Comparison of ENCODE assay signal across 9 mouse cellular contexts in genomic region chr4:59786661-59787060, GRCm38 (mm10). TPM values are rescaled to one million over a fixed set of nuclear protein-coding genes. Genes with fewer than 3 reads are reported as not detected.
DNase-seq lines count a peak whose midpoint lies in the region; ATAC-seq and TF ChIP-seq lines count a peak whose summit lies in the region.
"Had no signal": no experiment of that assay in that cellular context is flagged by ENCODE, and none has a peak within 500 bp of the region (broad histone marks: within the 10 kb centered on the region; RNA-seq: fewer than 3 reads in every experiment).

No protein-coding gene starts in this region.

- H3K36me3 ChIP-seq in testis, adult 2 months (ENCODE audit: control insufficient read depth, insufficient read depth, low read length): no peaks in the 10 kb centered on the region
- H3K36me3 ChIP-seq in forebrain, embryonic 16.5 days (ENCODE audit: control insufficient read depth, insufficient read depth): no peaks in the 10 kb centered on the region
- H3K36me3 ChIP-seq: heart, embryonic 15.5 days had no signal

- peaks cover 4% of the 10 kb centered on the region for H3K4me1 ChIP-seq in testis, adult 2 months (ENCODE audit: control insufficient read depth, insufficient read depth, low read length)
- H3K4me1 ChIP-seq in forebrain, embryonic 16.5 days (replicated peaks; ENCODE audit: control insufficient read depth, insufficient read depth, low read length): peaks cover 4% of the 10 kb centered on the region

- no peak for TF ChIP-seq POLR2A in testis, adult 2 months (IDR thresholded peaks at IDR 0.05; ENCODE audit: control insufficient read depth, low read depth, low read length)

- no peaks in the 10 kb centered on the region for H3K27me3 ChIP-seq in testis, adult 2 months (ENCODE audit: control insufficient read depth, insufficient read depth, low read length)
- no peaks in the 10 kb centered on the region for H3K27me3 ChIP-seq in forebrain, embryonic 16.5 days (replicated peaks; ENCODE audit: control insufficient read depth, insufficient read depth, low read length)
- H3K27me3 ChIP-seq: heart, embryonic 15.5 days had no signal

- H3K4me3 ChIP-seq in testis, adult 2 months (ENCODE audit: control insufficient read depth, low read depth, low read length): no peak overlapping the region
- no peak overlapping the region for H3K4me3 ChIP-seq in forebrain, embryonic 16.5 days (replicated peaks; ENCODE audit: low read length)
- H3K4me3 ChIP-seq: heart, embryonic 15.5 days had no signal

- peak; percentile 59; the same call in 1 of the 2 replicates for TF ChIP-seq CTCF in testis, adult 2 months (IDR thresholded peaks at IDR 0.05; ENCODE audit: control insufficient read depth, insufficient read depth, insufficient replicate concordance, low read depth, low read length)

- H3K9me3 ChIP-seq in forebrain, embryonic 16.5 days (ENCODE audit: control insufficient read depth, low read length): no peaks in the 10 kb centered on the region
- H3K9me3 ChIP-seq: heart, embryonic 15.5 days had no signal

- ATAC-seq in forebrain, embryonic 16.5 days: 0 out of 2 replicates have a peak, but pooled peaks have one; percentile 11
- ATAC-seq in erythroid progenitor cell, adult 5-6 weeks (replicated peaks; ENCODE audit: low FRiP score, poor library complexity, severe bottlenecking): no peak

- no peak overlapping the region for H3K4me2 ChIP-seq in forebrain, embryonic 16.5 days (ENCODE audit: low read length)
- H3K4me2 ChIP-seq: heart, embryonic 15.5 days had no signal

- WGBS in forebrain, embryonic 16.5 days: 1% methylated on average over 7 of the region's 7 CpGs

- H3K27ac ChIP-seq in testis, adult 2 months (ENCODE audit: control insufficient read depth, insufficient read depth, low read depth, low read length): no peak overlapping the region
- no peak overlapping the region for H3K27ac ChIP-seq in forebrain, embryonic 16.5 days (ENCODE audit: low read length)
- H3K27ac ChIP-seq: heart, embryonic 15.5 days had no signal

- H3K9ac ChIP-seq in forebrain, embryonic 16.5 days (replicated peaks; ENCODE audit: low read depth, low read length): no peak overlapping the region
- H3K9ac ChIP-seq: heart, embryonic 15.5 days had no signal

- DNase-seq in testis, postnatal 14 days (ENCODE audit: low spot score): no peak
- DNase-seq in brain, adult 2 months (ENCODE audit: low read depth, low spot score): peak; percentile 74
- peak; percentile 85 to 87 for DNase-seq in kidney, postnatal 4 days
- DNase-seq in lung, postnatal 36 days: peak; percentile 87
- peak; percentile 92 for DNase-seq in right cerebral cortex, postnatal 4 days

RNA-seq across cellular contexts. Expression of gene Inip, which starts 14.7 kb away (rescaled TPM):
- 6.7 and 6.9 TPM in 2 replicates for polyA plus RNA-seq in testis, adult 2 months (2012; rRNA removed)
- 73.6 and 81.3 TPM in 2 replicates for polyA plus RNA-seq in forebrain, embryonic 16.5 days (2015; fragmentation: Nextera tagmentation; extraction: Ambion mirVana)
- 7.1 and 15.1 TPM in 2 replicates for total RNA-seq in erythroid progenitor cell, adult 5-6 weeks (2015; ENCODE audit: low replicate concordance)
- total RNA-seq in erythroid progenitor cell, adult 5-6 weeks (2017; ENCODE audit: low replicate concordance): 15.9 and 23.4 TPM in 2 replicates

RNA-seq across cellular contexts. Expression of gene Snx30, which starts 19.0 kb away (rescaled TPM):
- polyA plus RNA-seq in testis, adult 2 months (2012; rRNA removed): 0.57 and 0.71 TPM in 2 replicates
- polyA plus RNA-seq in forebrain, embryonic 16.5 days (2015; fragmentation: Nextera tagmentation; extraction: Ambion mirVana): 8.5 and 8.9 TPM in 2 replicates
- 2.2 and 2.5 TPM in 2 replicates for total RNA-seq in erythroid progenitor cell, adult 5-6 weeks (2015; ENCODE audit: low replicate concordance)
- 3.1 and 5.0 TPM in 2 replicates for total RNA-seq in erythroid progenitor cell, adult 5-6 weeks (2017; ENCODE audit: low replicate concordance)
